ENCODE assay signal across 21 mouse cellular contexts in the genomic region with DNA sequence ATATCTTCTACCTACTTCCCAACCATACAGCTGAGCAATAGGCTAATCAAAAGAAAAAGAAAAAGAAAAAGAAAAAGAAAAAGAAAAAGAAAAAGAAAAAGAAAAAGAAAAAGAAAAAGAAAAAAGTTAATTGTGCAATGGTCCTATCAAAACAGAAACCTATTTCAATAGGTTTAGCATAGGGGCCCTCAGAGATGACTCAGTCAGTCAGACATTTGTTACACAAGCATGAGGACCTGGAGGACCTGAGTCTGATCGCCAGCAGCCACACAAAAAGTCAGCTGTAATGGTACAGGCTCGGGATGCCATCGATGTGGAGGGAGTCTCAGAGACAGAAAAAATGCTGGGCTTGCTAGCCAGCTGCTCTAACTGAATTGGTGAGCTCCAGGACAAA.
DNase-seq lines count a peak whose midpoint lies in the region; ATAC-seq and TF ChIP-seq lines count a peak whose summit lies in the region.
"Had no signal": no experiment of that assay in that cellular context is flagged by ENCODE, and none has a peak within 500 bp of the region (broad histone marks: within the 10 kb centered on the region; RNA-seq: fewer than 3 reads in every experiment).

No protein-coding gene starts in this region.

- peak; percentile 36 for DNase-seq in 3T3-L1 (ENCODE audit: low read depth, low spot score)
- peak; percentile 39 for DNase-seq in Muller cell, postnatal 12 days (ENCODE audit: inconsistent ontology term)
- DNase-seq in neural tube, embryonic 10.5 days (ENCODE audit: extremely low spot score, low spot score) = no peak
- DNase-seq: B cell, adult 2 months; cerebellum, adult 11-12 months; cerebellum, adult 8-10 months; gastrocnemius, postnatal 25 days; heart, adult 18-20 months; heart, postnatal 10 days; heart, postnatal 36 days; kidney, adult 11 months had no signal

- H3K9ac ChIP-seq in intestine, embryonic 15.5 days = no peak overlapping the region
- no peak overlapping the region for H3K9ac ChIP-seq in hindbrain, embryonic 16.5 days (ENCODE audit: low read depth, low read length)
- H3K9ac ChIP-seq: forebrain, postnatal 0 days; heart, embryonic 12.5 days; heart, embryonic 15.5 days; hindbrain, embryonic 13.5 days had no signal

- no peaks in the 10 kb centered on the region for H3K9me3 ChIP-seq in intestine, embryonic 15.5 days
- no peaks in the 10 kb centered on the region for H3K9me3 ChIP-seq in hindbrain, embryonic 16.5 days (ENCODE audit: control insufficient read depth, low read length)
- H3K9me3 ChIP-seq: heart, embryonic 15.5 days; hindbrain, embryonic 13.5 days had no signal

- no peaks in the 10 kb centered on the region for H3K4me1 ChIP-seq in embryonic fibroblast, embryonic 13.5 days (ENCODE audit: control insufficient read depth, insufficient read depth, low read length)
- no peaks in the 10 kb centered on the region for H3K4me1 ChIP-seq in intestine, embryonic 15.5 days (replicated peaks)
- H3K4me1 ChIP-seq in hindbrain, embryonic 16.5 days (ENCODE audit: control insufficient read depth, insufficient read depth, low read depth, low read length) = no peaks in the 10 kb centered on the region
- H3K4me1 ChIP-seq: heart, embryonic 12.5 days; heart, embryonic 15.5 days; hindbrain, embryonic 10.5 days; hindbrain, embryonic 13.5 days had no signal

- no peak for TF ChIP-seq CTCF in embryonic fibroblast, embryonic 13.5 days (IDR thresholded peaks at IDR 0.05; ENCODE audit: borderline replicate concordance, insufficient read depth, low read length)

- no peaks in the 10 kb centered on the region for H3K27me3 ChIP-seq in intestine, embryonic 15.5 days (replicated peaks)
- no peaks in the 10 kb centered on the region for H3K27me3 ChIP-seq in hindbrain, embryonic 16.5 days (replicated peaks; ENCODE audit: control insufficient read depth, insufficient read depth, low read length)
- H3K27me3 ChIP-seq: heart, embryonic 12.5 days; heart, embryonic 15.5 days; hindbrain, embryonic 13.5 days had no signal

- no peak overlapping the region for H3K4me3 ChIP-seq in embryonic fibroblast, embryonic 13.5 days (ENCODE audit: insufficient read depth, low read length)
- H3K4me3 ChIP-seq in intestine, embryonic 15.5 days (replicated peaks) = no peak overlapping the region
- no peak overlapping the region for H3K4me3 ChIP-seq in hindbrain, embryonic 16.5 days (ENCODE audit: low read length)
- H3K4me3 ChIP-seq: heart, embryonic 12.5 days; heart, embryonic 15.5 days; hindbrain, embryonic 10.5 days; hindbrain, embryonic 13.5 days had no signal

- WGBS in intestine, embryonic 15.5 days = 80% methylated on average over 3 of the region's 3 CpGs
- 86% methylated on average over 3 of the region's 3 CpGs for WGBS in hindbrain, embryonic 16.5 days

- H3K4me2 ChIP-seq in intestine, embryonic 15.5 days (replicated peaks) = no peak overlapping the region
- H3K4me2 ChIP-seq in hindbrain, embryonic 16.5 days (ENCODE audit: low read length) = no peak overlapping the region
- H3K4me2 ChIP-seq: heart, embryonic 12.5 days; heart, embryonic 15.5 days; hindbrain, embryonic 13.5 days had no signal

- ATAC-seq in intestine, embryonic 15.5 days = no peak
- ATAC-seq in hindbrain, embryonic 16.5 days = no peak
- ATAC-seq: CD4-positive, CD25-positive, alpha-beta regulatory T cell, adult 4 months; forebrain, embryonic 14.5 days had no signal

- H3K27ac ChIP-seq in embryonic fibroblast, embryonic 13.5 days (ENCODE audit: insufficient read depth, low read length) = peak overlapping the region; percentile 66; the same call in 1 of the 2 replicates
- no peak overlapping the region for H3K27ac ChIP-seq in intestine, embryonic 15.5 days
- H3K27ac ChIP-seq in hindbrain, embryonic 16.5 days (ENCODE audit: low read depth, low read length) = no peak overlapping the region
- H3K27ac ChIP-seq: heart, embryonic 15.5 days; hindbrain, embryonic 10.5 days; hindbrain, embryonic 13.5 days had no signal

- no peaks in the 10 kb centered on the region for H3K36me3 ChIP-seq in intestine, embryonic 15.5 days
- H3K36me3 ChIP-seq in hindbrain, embryonic 16.5 days (ENCODE audit: control insufficient read depth, insufficient read depth, low read length) = no peaks in the 10 kb centered on the region
- H3K36me3 ChIP-seq: heart, embryonic 12.5 days; heart, embryonic 15.5 days; hindbrain, embryonic 10.5 days; hindbrain, embryonic 13.5 days had no signal

- TF ChIP-seq POLR2A in embryonic fibroblast, embryonic 13.5 days (IDR thresholded peaks at IDR 0.05; ENCODE audit: low read depth, low read length) = no peak
